Mouse (Mus musculus): Measurements from ENCODE around the gene Srp68. TPM values are rescaled to one million over a fixed set of nuclear protein-coding genes. Genes with fewer than 3 reads are reported as not detected.

Srp68 gene
- polyA plus RNA-seq, 1 experiment, result 81.9 TPM

GRCm38 (mm10) chr11:116198639-116199531 lies 75.1 kb downstream of the Srp68 start, which contains the start of the genes Ten1 and Acox1:
Gene Ten1 (plus strand): TSS chr11:116198855.
Gene Acox1 (minus strand): TSS chr11:116199045.
- Histone ChIP-seq H3ac (ENCODE audit: control insufficient read depth, insufficient read length, low read depth) (peak within 1 kb of the TSS; percentile 81), H3K79me3 (ENCODE audit: low read depth) (peaks cover 2% of the 10 kb centered on the region), H3K27me3 (ENCODE audit: control insufficient read depth, insufficient read depth, insufficient read length) (no peaks in the 10 kb centered on the region), H3K79me2 (ENCODE audit: control insufficient read depth, insufficient read depth) (peaks cover 46% of the 10 kb centered on the region), H3K4me3 (ENCODE audit: insufficient read depth, poor library complexity, severe bottlenecking) (peak within 1 kb of the TSS; percentile 61), H3K36me3 (ENCODE audit: control insufficient read depth, insufficient read depth) (peaks cover 6% of the 10 kb centered on the region)
- TF ChIP-seq FOSL1 (IDR thresholded peaks at IDR 0.05; ENCODE audit: insufficient read depth, low read length, poor library complexity, severe bottlenecking) (no peak), USF1 (IDR thresholded peaks at IDR 0.05; ENCODE audit: low read depth) (peak; percentile 90), CTCF (IDR thresholded peaks at IDR 0.05; ENCODE audit: control insufficient read depth, insufficient read depth, insufficient read length) (no peak), CEBPB (IDR thresholded peaks at IDR 0.05; ENCODE audit: low read depth) (no peak), MYOD1 (IDR thresholded peaks at IDR 0.05; ENCODE audit: control insufficient read depth, insufficient read length, low read depth) (no peak), MAX (IDR thresholded peaks at IDR 0.05) (peak; percentile 48), MYOG (IDR thresholded peaks at IDR 0.05; ENCODE audit: control insufficient read depth, extremely low read depth, insufficient read length) (no peak)

- peak overlapping the region; percentile 61 for H3K4me3 ChIP-seq (ENCODE audit: insufficient read depth, poor library complexity, severe bottlenecking)
- TF ChIP-seq CTCF (IDR thresholded peaks at IDR 0.05; ENCODE audit: control insufficient read depth, insufficient read depth, insufficient read length), result no peak
- no peak for TF ChIP-seq CEBPB (IDR thresholded peaks at IDR 0.05; ENCODE audit: low read depth)
- no peak for TF ChIP-seq MAX (IDR thresholded peaks at IDR 0.05)
- TF ChIP-seq USF1 (IDR thresholded peaks at IDR 0.05; ENCODE audit: low read depth), result no peak
- TF ChIP-seq FOSL1 (IDR thresholded peaks at IDR 0.05; ENCODE audit: insufficient read depth, low read length, poor library complexity, severe bottlenecking), result no peak
- TF ChIP-seq MYOD1 (IDR thresholded peaks at IDR 0.05; ENCODE audit: control insufficient read depth, insufficient read length, low read depth), result no peak
- TF ChIP-seq MYOG (IDR thresholded peaks at IDR 0.05; ENCODE audit: control insufficient read depth, extremely low read depth, insufficient read length), result no peak
- H3K27me3 ChIP-seq (ENCODE audit: control insufficient read depth, insufficient read depth, insufficient read length), result no peaks in the 10 kb centered on the region
- H3ac ChIP-seq (ENCODE audit: control insufficient read depth, insufficient read length, low read depth), result peak overlapping the region; percentile 81
- H3K79me3 ChIP-seq (ENCODE audit: low read depth), result peaks cover 2% of the 10 kb centered on the region
- H3K36me3 ChIP-seq (ENCODE audit: control insufficient read depth, insufficient read depth), result peaks cover 6% of the 10 kb centered on the region
- H3K79me2 ChIP-seq (ENCODE audit: control insufficient read depth, insufficient read depth), result peaks cover 50% of the 10 kb centered on the region
Measured at GRCm38 (mm10) chr11:116198132-116198531, 75.9 kb downstream of the Srp68 start.

GRCm38 (mm10) chr11:116197584-116197906 lies 76.5 kb downstream of the Srp68 start:
- Histone ChIP-seq H3K4me3 (ENCODE audit: insufficient read depth, poor library complexity, severe bottlenecking) (peak overlapping the region; percentile 61), H3K36me3 (ENCODE audit: control insufficient read depth, insufficient read depth) (peaks cover 6% of the 10 kb centered on the region), H3ac (ENCODE audit: control insufficient read depth, insufficient read length, low read depth) (no peak overlapping the region), H3K79me2 (ENCODE audit: control insufficient read depth, insufficient read depth) (peaks cover 55% of the 10 kb centered on the region), H3K79me3 (ENCODE audit: low read depth) (peaks cover 2% of the 10 kb centered on the region), H3K27me3 (ENCODE audit: control insufficient read depth, insufficient read depth, insufficient read length) (no peaks in the 10 kb centered on the region)
- TF ChIP-seq FOSL1 (IDR thresholded peaks at IDR 0.05; ENCODE audit: insufficient read depth, low read length, poor library complexity, severe bottlenecking) (no peak), MYOD1 (IDR thresholded peaks at IDR 0.05; ENCODE audit: control insufficient read depth, insufficient read length, low read depth) (no peak), CEBPB (IDR thresholded peaks at IDR 0.05; ENCODE audit: low read depth) (no peak), USF1 (IDR thresholded peaks at IDR 0.05; ENCODE audit: low read depth) (no peak)

DNA sequence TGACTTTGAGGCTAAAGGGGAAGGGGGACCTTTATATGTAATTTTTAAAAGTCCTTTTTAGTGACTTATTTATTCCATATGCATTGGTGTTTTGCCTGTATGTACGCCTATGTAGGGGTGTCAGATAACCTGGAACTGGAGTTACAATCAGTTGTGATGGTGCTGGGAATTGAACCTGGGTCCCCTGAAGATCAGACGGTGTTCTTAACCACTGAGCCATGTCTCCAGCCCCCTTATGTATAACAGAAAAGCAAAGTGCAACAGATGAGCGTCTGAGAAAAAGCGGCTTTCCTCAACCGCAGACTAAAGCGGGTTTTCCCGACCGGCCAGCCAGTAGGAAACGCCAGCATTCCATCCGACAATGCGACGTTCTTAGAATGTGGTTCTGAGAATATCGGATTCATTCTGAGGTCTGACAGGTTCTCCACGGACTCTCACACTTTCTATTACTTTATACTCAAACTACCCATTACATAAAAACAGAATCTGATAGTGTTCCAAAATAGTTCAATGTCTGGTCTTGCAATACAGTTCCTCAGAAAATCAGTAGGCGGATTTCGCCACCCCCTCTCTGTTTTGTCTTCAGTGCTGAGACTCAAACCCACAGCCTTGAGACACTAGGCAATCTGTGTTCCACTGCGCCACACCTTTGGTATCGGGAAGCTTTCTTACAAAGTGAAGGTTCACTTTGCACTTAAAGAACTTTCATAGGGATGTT lies 77.0 kb downstream of the Srp68 start:
- H3ac ChIP-seq (ENCODE audit: control insufficient read depth, insufficient read length, low read depth), result no peak overlapping the region
- no peaks in the 10 kb centered on the region for H3K27me3 ChIP-seq (ENCODE audit: control insufficient read depth, insufficient read depth, insufficient read length)
- TF ChIP-seq CTCF (IDR thresholded peaks at IDR 0.05; ENCODE audit: control insufficient read depth, insufficient read depth, insufficient read length) (no peak), MAX (IDR thresholded peaks at IDR 0.05) (no peak), MYOG (IDR thresholded peaks at IDR 0.05; ENCODE audit: control insufficient read depth, extremely low read depth, insufficient read length) (no peak), MYOD1 (IDR thresholded peaks at IDR 0.05; ENCODE audit: control insufficient read depth, insufficient read length, low read depth) (no peak), USF1 (IDR thresholded peaks at IDR 0.05; ENCODE audit: low read depth) (no peak), CEBPB (IDR thresholded peaks at IDR 0.05; ENCODE audit: low read depth) (no peak), FOSL1 (IDR thresholded peaks at IDR 0.05; ENCODE audit: insufficient read depth, low read length, poor library complexity, severe bottlenecking) (no peak)
- H3K36me3 ChIP-seq (ENCODE audit: control insufficient read depth, insufficient read depth), result peaks cover 6% of the 10 kb centered on the region
- peaks cover 55% of the 10 kb centered on the region for H3K79me2 ChIP-seq (ENCODE audit: control insufficient read depth, insufficient read depth)
- no peak overlapping the region for H3K4me3 ChIP-seq (ENCODE audit: insufficient read depth, poor library complexity, severe bottlenecking)
- H3K79me3 ChIP-seq (ENCODE audit: low read depth), result peaks cover 2% of the 10 kb centered on the region

- Histone ChIP-seq H3K79me3 (ENCODE audit: low read depth) (peaks cover 2% of the 10 kb centered on the region), H3ac (ENCODE audit: control insufficient read depth, insufficient read length, low read depth) (no peak overlapping the region), H3K36me3 (ENCODE audit: control insufficient read depth, insufficient read depth) (peaks cover 6% of the 10 kb centered on the region), H3K79me2 (ENCODE audit: control insufficient read depth, insufficient read depth) (peaks cover 55% of the 10 kb centered on the region), H3K4me3 (ENCODE audit: insufficient read depth, poor library complexity, severe bottlenecking) (no peak overlapping the region), H3K27me3 (ENCODE audit: control insufficient read depth, insufficient read depth, insufficient read length) (no peaks in the 10 kb centered on the region)
- TF ChIP-seq MYOD1 (IDR thresholded peaks at IDR 0.05; ENCODE audit: control insufficient read depth, insufficient read length, low read depth), result no peak
- TF ChIP-seq USF1 (IDR thresholded peaks at IDR 0.05; ENCODE audit: low read depth), result no peak
- TF ChIP-seq MYOG (IDR thresholded peaks at IDR 0.05; ENCODE audit: control insufficient read depth, extremely low read depth, insufficient read length), result no peak
- no peak for TF ChIP-seq FOSL1 (IDR thresholded peaks at IDR 0.05; ENCODE audit: insufficient read depth, low read length, poor library complexity, severe bottlenecking)
- TF ChIP-seq MAX (IDR thresholded peaks at IDR 0.05), result no peak
- TF ChIP-seq CEBPB (IDR thresholded peaks at IDR 0.05; ENCODE audit: low read depth), result no peak
Measured at GRCm38 (mm10) chr11:116196336-116196735, 77.7 kb downstream of the Srp68 start.

All from C2C12 (cell line).